Mouse (Mus musculus): ENCODE measurements around the gene Cxcr5. TPM values are rescaled to one million over a fixed set of nuclear protein-coding genes. Genes with fewer than 3 reads are reported as not detected.
A peak's percentile ranks its signal among the peaks of the same experiment; 100 is the strongest.

Gene Cxcr5
- 0.06 TPM in 1 of 2 replicates, not detected in the other for polyA plus RNA-seq (2014; fragmentation: Nextera tagmentation; extraction: Ambion mirVana)

DNA sequence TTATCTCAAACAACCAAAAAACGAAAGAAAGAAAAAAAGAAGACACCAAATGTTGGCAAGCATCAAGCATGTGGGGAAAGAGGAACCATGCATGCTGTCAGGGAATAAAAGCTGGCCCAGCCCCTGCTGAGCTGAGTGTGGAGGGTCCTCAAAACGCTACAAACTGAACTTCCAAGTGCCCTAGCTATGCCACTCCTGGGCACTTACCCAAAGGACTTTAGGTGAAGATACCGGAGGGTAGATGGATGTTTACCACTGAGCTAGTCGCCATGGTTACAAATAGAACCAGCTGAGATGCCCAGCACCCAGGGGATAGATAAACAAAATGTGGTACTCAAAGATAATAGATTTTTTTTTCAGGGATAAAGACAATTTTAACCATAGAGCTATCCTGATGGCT is at the start of gene Cxcr5:
Gene Cxcr5 (minus strand): TSS at position 281 of the 400 bp plus-strand sequence.
- no peak for ATAC-seq (replicated peaks; ENCODE audit: insufficient number of reproducible peaks, low FRiP score, low TSS enrichment)
- WGBS (ENCODE audit: insufficient replicate concordance): 57% methylated on average over 4 of the region's 4 CpGs

DNA sequence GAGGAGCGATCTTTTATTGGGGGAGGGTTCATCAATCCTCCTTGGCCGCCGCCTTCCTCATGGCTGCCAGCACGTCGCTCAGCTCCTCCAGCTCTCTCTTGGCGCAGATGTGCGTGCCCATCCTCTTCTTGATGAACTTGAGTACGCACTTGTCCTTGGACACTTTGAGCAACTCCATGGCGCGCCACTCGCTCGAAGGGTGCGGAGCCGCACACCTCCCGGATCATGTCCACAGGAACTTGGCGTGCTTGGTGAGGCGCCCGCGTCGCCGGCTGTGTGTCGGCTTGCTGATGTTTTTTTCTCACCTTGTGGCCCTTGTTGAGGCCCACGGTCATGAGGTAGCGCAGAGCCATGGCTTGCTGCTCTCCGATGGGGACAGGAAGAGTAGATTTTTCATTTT is 48.7 kb upstream of the Cxcr5 start:
- H3K9me3 ChIP-seq (replicated peaks; ENCODE audit: control insufficient read depth, low read length): no peaks in the 10 kb centered on the region
- H3K4me1 ChIP-seq (ENCODE audit: control insufficient read depth, insufficient read depth, low read length): peaks cover 8% of the 10 kb centered on the region; the same call in 1 of the 2 replicates
- peaks cover 40% of the 10 kb centered on the region for H3K36me3 ChIP-seq (ENCODE audit: control insufficient read depth, insufficient read depth, low read length)
- ATAC-seq (replicated peaks; ENCODE audit: insufficient number of reproducible peaks, low FRiP score, low TSS enrichment): no peak
- H3K27ac ChIP-seq (ENCODE audit: low read depth, low read length): no peak overlapping the region
- H3K27me3 ChIP-seq (ENCODE audit: control insufficient read depth, insufficient read depth, low read length): no peaks in the 10 kb centered on the region
- H3K9ac ChIP-seq (ENCODE audit: low read depth, low read length): no peak overlapping the region
- no peak overlapping the region for H3K4me2 ChIP-seq
- 95% methylated on average over 25 of the region's 25 CpGs for WGBS (ENCODE audit: insufficient replicate concordance)
- no peak overlapping the region for H3K4me3 ChIP-seq (ENCODE audit: low read depth, low read length)

More for the DNA sequence above, at the start of gene Cxcr5:
- Histone ChIP-seq H3K27ac (ENCODE audit: low read depth, low read length) (no peak within 1 kb of the TSS), H3K27me3 (ENCODE audit: control insufficient read depth, insufficient read depth, low read length) (no peaks in the 10 kb centered on the region), H3K4me1 (ENCODE audit: control insufficient read depth, insufficient read depth, low read length) (no peaks in the 10 kb centered on the region), H3K36me3 (ENCODE audit: control insufficient read depth, insufficient read depth, low read length) (no peaks in the 10 kb centered on the region), H3K4me3 (ENCODE audit: low read depth, low read length) (no peak within 1 kb of the TSS), H3K9ac (ENCODE audit: low read depth, low read length) (no peak within 1 kb of the TSS), H3K4me2 (no peak within 1 kb of the TSS), H3K9me3 (replicated peaks; ENCODE audit: control insufficient read depth, low read length) (no peaks in the 10 kb centered on the region)

DNA sequence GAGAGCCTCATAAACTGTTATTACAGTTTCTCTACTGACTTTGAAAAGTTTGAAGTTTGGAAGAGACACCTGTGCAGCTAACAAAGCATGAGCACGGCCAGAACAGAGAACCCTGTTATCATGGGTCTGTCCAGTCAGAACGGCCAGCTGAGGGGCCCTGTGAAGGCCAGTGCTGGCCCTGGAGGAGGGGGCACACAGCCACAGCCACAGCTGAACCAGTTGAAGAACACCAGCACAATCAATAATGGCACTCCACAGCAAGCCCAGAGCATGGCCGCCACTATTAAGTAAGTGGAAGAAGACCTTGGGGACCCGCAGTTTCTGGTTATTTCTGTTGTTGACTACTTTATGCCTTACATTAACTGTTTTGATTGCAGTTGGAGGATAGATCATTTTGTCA is 45.6 kb upstream of the Cxcr5 start:
- H3K4me1 ChIP-seq (ENCODE audit: control insufficient read depth, insufficient read depth, low read length): peaks cover 12% of the 10 kb centered on the region
- no peak for ATAC-seq (replicated peaks; ENCODE audit: insufficient number of reproducible peaks, low FRiP score, low TSS enrichment)
- peak overlapping the region; percentile 8 for H3K4me3 ChIP-seq (ENCODE audit: low read depth, low read length)
- no peak overlapping the region for H3K9ac ChIP-seq (ENCODE audit: low read depth, low read length)
- 43% methylated on average over 4 of the region's 4 CpGs for WGBS (ENCODE audit: insufficient replicate concordance)
- peak overlapping the region; percentile 63 for H3K4me2 ChIP-seq
- H3K27me3 ChIP-seq (ENCODE audit: control insufficient read depth, insufficient read depth, low read length): no peaks in the 10 kb centered on the region
- H3K36me3 ChIP-seq (ENCODE audit: control insufficient read depth, insufficient read depth, low read length): peaks cover 18% of the 10 kb centered on the region
- no peaks in the 10 kb centered on the region for H3K9me3 ChIP-seq (replicated peaks; ENCODE audit: control insufficient read depth, low read length)
- no peak overlapping the region for H3K27ac ChIP-seq (ENCODE audit: low read depth, low read length)

DNA sequence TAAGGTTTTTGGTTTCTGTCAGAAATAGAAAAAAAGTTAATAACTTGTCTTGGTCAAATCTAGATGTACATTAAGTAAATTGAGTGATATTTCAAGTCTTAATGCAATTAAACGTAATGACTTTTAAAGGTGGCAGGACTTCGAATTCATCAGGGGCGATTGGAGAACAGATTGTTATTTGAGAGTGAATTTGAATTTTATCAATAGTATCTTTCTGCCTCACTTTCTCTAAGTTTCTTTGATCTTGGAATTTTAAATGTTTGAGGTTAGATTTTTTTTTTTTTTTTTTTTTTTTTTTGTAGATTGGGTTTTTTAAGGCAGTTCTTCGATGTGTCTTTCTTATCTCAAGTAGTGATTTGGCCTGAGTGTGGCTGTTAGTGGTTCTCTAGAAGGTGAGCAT is 45.0 kb upstream of the Cxcr5 start:
- Histone ChIP-seq H3K4me3 (ENCODE audit: low read depth, low read length) (peak overlapping the region; percentile 100; the same call in 1 of the 2 replicates), H3K9ac (ENCODE audit: low read depth, low read length) (no peak overlapping the region), H3K9me3 (replicated peaks; ENCODE audit: control insufficient read depth, low read length) (no peaks in the 10 kb centered on the region), H3K4me2 (peak overlapping the region; percentile 63), H3K36me3 (ENCODE audit: control insufficient read depth, insufficient read depth, low read length) (peaks cover 18% of the 10 kb centered on the region), H3K27ac (ENCODE audit: low read depth, low read length) (no peak overlapping the region), H3K27me3 (ENCODE audit: control insufficient read depth, insufficient read depth, low read length) (no peaks in the 10 kb centered on the region), H3K4me1 (ENCODE audit: control insufficient read depth, insufficient read depth, low read length) (peaks cover 12% of the 10 kb centered on the region)
- ATAC-seq (replicated peaks; ENCODE audit: insufficient number of reproducible peaks, low FRiP score, low TSS enrichment): no peak
- 60% methylated on average over 4 of the region's 4 CpGs for WGBS (ENCODE audit: insufficient replicate concordance)

DNA sequence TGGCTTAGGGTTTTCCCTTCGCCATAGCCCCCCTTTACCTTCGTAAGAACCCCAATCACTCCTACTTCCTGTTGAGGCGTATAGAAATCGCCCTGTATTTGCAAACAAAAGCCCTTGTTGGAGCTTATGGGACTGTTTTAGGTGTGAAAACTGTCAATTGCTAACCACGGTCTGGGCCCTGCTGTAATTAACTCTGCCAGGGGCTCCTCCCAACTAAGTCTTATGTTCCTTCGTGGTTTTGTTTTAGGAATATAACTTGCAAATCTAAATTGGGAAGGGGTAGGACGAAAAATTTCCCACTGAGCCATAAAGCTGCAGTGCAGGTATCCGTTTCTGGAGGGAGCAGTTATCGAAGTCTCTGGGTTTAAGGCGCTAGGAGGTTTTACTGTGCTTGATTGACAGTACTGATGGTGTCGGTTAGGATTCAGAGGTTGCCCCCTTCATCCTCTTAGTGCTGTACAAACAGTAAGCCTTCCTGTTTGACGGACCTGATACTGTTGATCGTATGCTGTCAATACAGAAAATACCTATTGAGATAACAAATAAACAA is 44.0 kb upstream of the Cxcr5 start:
- Histone ChIP-seq H3K9ac (ENCODE audit: low read depth, low read length) (peak overlapping the region; percentile 100), H3K36me3 (ENCODE audit: control insufficient read depth, insufficient read depth, low read length) (peaks cover 17% of the 10 kb centered on the region), H3K4me2 (peak overlapping the region; percentile 63), H3K4me1 (ENCODE audit: control insufficient read depth, insufficient read depth, low read length) (peaks cover 12% of the 10 kb centered on the region), H3K9me3 (replicated peaks; ENCODE audit: control insufficient read depth, low read length) (no peaks in the 10 kb centered on the region), H3K27me3 (ENCODE audit: control insufficient read depth, insufficient read depth, low read length) (no peaks in the 10 kb centered on the region), H3K4me3 (ENCODE audit: low read depth, low read length) (peak overlapping the region; percentile 100), H3K27ac (ENCODE audit: low read depth, low read length) (peak overlapping the region; percentile 99)
- no peak for ATAC-seq (replicated peaks; ENCODE audit: insufficient number of reproducible peaks, low FRiP score, low TSS enrichment)
- under 1% methylated on average over 13 of the region's 13 CpGs for WGBS (ENCODE audit: insufficient replicate concordance)

DNA sequence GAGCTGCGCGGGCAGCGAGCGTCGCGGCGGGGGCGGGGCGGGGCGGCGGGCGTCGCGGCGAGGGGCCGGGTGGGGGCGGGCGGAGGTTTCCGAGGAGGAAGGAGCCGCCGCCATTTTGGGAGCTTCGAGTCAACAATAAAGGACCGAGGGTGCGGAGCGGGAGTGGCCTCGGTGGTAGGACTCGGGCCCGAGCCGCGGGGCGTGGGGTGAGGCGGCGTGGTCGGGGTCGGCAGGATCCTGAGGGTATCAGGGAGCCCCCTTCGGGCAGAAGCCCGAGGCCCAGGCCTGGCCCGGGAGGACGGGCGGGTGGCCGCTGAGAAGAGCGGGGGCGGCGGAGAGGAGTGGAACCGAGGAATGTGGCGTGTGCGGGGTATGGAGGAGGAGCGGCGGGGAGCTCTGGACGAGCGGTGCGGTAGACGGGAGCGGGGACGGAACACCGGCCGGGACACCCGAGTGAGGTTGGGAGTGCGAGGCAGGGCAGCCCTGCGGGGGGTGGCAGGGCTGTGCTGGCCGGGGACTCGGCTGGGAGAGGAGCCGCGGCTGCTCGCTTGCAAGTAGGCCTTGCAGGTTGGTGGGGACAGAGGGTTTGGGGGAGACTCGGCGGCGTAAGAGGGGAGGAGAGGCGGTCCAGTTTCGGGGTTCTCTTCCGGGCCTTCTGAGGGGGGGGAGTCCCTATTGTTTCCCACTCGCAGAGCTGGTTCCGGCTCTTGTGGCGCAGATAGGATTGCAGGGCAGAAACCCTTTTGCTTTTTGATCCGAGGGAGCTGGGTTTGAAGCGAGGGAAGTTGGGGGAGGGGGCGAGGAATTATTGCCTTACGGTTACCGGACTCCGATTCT is 43.3 kb upstream of the Cxcr5 start, which contains the start of gene Ddx6:
Gene Ddx6 (plus strand): TSS at position 114 of the 837 bp plus-strand sequence.
- H3K4me2 ChIP-seq: peak within 1 kb of the TSS; percentile 63
- H3K27me3 ChIP-seq (ENCODE audit: control insufficient read depth, insufficient read depth, low read length): no peaks in the 10 kb centered on the region
- H3K36me3 ChIP-seq (ENCODE audit: control insufficient read depth, insufficient read depth, low read length): peaks cover 11% of the 10 kb centered on the region
- H3K9ac ChIP-seq (ENCODE audit: low read depth, low read length): peak within 1 kb of the TSS; percentile 100
- under 1% methylated on average over 67 of the region's 80 CpGs for WGBS (ENCODE audit: insufficient replicate concordance)
- ATAC-seq (replicated peaks; ENCODE audit: insufficient number of reproducible peaks, low FRiP score, low TSS enrichment): peak; percentile 79
- peak within 1 kb of the TSS; percentile 99 for H3K27ac ChIP-seq (ENCODE audit: low read depth, low read length)
- H3K9me3 ChIP-seq (replicated peaks; ENCODE audit: control insufficient read depth, low read length): no peaks in the 10 kb centered on the region
- H3K4me1 ChIP-seq (ENCODE audit: control insufficient read depth, insufficient read depth, low read length): peaks cover 14% of the 10 kb centered on the region
- H3K4me3 ChIP-seq (ENCODE audit: low read depth, low read length): peak within 1 kb of the TSS; percentile 100

DNA sequence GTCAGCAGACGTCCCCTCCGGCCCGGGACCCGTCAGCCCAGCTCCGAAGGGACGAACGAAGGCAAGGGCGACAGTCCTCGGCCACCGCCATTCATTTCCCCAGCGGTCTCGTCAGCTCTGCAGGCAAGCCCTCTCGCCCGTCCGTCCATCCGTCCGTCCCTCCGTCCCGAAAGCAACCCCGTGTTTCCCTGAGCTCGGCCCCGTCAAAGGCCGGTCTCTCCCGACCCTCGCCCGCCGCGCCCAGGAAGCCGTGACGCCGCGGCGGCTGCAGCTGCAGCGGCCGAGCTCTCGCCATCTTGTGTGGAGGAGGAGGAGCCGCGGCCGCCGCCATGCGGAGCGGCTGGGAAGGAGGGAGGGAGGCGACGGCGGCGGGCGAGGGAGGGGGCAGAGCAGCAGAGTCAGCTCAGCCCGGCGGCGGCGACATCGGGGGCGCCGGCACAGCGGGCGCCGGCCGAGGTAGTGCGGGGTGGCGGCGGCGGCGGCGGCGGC is 42.7 kb upstream of the Cxcr5 start:
- WGBS (ENCODE audit: insufficient replicate concordance): under 1% methylated on average over 50 of the region's 65 CpGs
- Histone ChIP-seq H3K4me1 (ENCODE audit: control insufficient read depth, insufficient read depth, low read length) (peaks cover 18% of the 10 kb centered on the region), H3K36me3 (ENCODE audit: control insufficient read depth, insufficient read depth, low read length) (peaks cover 11% of the 10 kb centered on the region), H3K4me3 (ENCODE audit: low read depth, low read length) (peak overlapping the region; percentile 100), H3K27me3 (ENCODE audit: control insufficient read depth, insufficient read depth, low read length) (no peaks in the 10 kb centered on the region), H3K4me2 (peak overlapping the region; percentile 63), H3K9ac (ENCODE audit: low read depth, low read length) (peak overlapping the region; percentile 100), H3K9me3 (replicated peaks; ENCODE audit: control insufficient read depth, low read length) (no peaks in the 10 kb centered on the region), H3K27ac (ENCODE audit: low read depth, low read length) (peak overlapping the region; percentile 99)
- peak; percentile 23 for ATAC-seq (replicated peaks; ENCODE audit: insufficient number of reproducible peaks, low FRiP score, low TSS enrichment)

DNA sequence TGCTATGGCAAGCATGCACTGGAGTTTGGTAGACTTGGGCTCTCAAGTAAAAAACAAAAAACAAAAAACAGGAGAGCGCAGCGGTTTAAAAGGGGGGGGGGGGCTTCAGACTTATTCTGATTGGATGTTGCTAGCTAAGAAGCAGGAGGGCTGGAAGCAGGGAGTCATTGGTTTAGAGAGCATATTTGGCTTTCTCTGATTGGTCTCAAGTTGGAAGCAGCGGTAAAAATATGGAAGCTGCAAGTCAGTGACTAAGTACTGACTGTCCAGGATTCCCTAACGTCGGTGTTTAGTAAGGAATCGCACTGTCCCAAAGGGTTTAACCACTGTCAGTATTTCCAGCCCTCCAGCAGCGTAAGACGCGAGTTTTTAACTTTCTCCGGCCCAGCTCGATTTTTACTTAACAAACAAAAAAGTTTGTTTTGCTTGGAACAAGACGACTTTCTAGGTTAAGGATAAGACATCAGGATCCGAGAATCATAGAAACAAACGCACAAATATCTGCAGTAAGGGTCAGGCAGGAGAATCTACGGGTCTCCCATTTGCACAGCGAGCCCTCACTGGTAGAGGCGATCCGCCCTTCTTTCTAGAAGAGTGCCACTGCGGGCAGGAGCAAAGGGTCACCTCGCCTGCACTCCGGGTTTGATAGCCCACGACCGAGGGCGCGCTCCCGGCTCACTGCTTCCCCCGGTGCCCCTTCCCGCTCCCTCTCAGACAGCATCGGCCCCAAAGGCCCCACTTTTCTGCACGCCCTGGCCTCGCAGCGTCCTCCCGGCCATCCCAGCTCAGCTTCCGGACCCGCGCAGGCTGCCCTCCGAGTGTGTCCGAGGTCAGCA is 42.0 kb upstream of the Cxcr5 start:
- peaks cover 25% of the 10 kb centered on the region for H3K4me1 ChIP-seq (ENCODE audit: control insufficient read depth, insufficient read depth, low read length)
- H3K4me3 ChIP-seq (ENCODE audit: low read depth, low read length): peak overlapping the region; percentile 100
- under 1% methylated on average over 38 of the region's 38 CpGs for WGBS (ENCODE audit: insufficient replicate concordance)

More for the DNA sequence above, 42.0 kb upstream of the Cxcr5 start:
- Histone ChIP-seq H3K9ac (ENCODE audit: low read depth, low read length) (peak overlapping the region; percentile 100), H3K27me3 (ENCODE audit: control insufficient read depth, insufficient read depth, low read length) (no peaks in the 10 kb centered on the region), H3K36me3 (ENCODE audit: control insufficient read depth, insufficient read depth, low read length) (peaks cover 8% of the 10 kb centered on the region), H3K27ac (ENCODE audit: low read depth, low read length) (peak overlapping the region; percentile 99), H3K4me2 (peak overlapping the region; percentile 63), H3K9me3 (replicated peaks; ENCODE audit: control insufficient read depth, low read length) (no peaks in the 10 kb centered on the region)
- peak; percentile 55 for ATAC-seq (replicated peaks; ENCODE audit: insufficient number of reproducible peaks, low FRiP score, low TSS enrichment)

Data from heart, embryonic 11.5 days (tissue).